Mouse (Mus musculus): ENCODE measurements around the gene Srebf2. TPM values are rescaled to one million over a fixed set of nuclear protein-coding genes. Genes with fewer than 3 reads are reported as not detected.
A peak's percentile ranks its signal among the peaks of the same experiment; 100 is the strongest.

Srebf2 gene
- polyA plus RNA-seq, 1 experiment: 410 TPM

DNA sequence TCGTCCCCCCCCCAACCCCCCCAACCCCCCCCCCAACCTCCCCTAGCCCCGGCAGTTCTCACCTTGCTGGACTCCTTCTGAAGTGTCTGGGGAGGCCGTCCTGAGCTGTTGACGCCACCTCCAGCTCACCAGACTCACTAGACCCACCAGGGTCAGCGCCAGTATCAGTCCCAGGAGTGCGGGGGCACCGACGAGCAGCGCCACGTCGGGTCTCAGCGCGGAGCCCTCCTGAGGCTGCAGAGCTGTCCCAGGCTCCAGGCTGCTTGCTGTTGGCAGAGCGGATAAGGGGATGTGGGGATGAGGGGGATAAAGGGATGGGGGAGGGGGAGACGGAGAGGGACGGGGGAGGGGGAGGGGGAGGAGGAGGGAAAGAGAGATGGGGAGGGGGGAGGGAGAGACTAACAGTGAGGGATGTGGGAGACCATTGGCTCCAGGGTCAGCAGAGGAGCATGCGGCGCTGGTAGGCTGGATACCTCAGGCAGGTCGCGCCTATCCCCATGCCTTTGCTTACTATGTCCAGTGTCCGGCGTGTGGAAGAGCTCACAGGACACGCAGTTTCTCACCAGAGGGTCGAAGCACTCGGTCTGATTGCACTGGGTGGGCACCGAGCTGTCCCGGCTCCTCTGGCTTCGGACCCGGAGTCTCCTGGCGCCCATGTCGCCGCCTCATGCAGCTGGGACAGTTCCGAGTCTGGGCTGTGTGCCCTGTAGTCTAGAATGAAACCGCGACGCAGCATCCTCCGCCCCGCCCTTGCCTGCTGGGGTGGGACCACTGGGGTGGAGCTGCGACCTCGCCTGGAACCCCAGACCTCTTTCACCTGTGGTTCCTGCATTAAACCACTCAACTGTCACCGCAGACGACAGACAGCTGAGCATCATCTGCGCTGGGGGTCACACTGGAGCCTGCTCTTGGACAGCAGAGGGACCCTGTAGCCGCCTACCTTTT lies 76.9 kb downstream of the Srebf2 start, which contains the start of gene Tnfrsf13c:
Gene Tnfrsf13c (minus strand): TSS at position 713 of the 945 bp plus-strand sequence.
- H3K27ac ChIP-seq (ENCODE audit: control insufficient read depth, insufficient read depth, low read length): no peak within 1 kb of the TSS
- H3K36me3 ChIP-seq (ENCODE audit: control insufficient read depth, insufficient read depth, low read length): no peaks in the 10 kb centered on the region
- TF ChIP-seq POLR2A (IDR thresholded peaks at IDR 0.05; ENCODE audit: control insufficient read depth, extremely low read depth, insufficient read depth, low read length, poor library complexity): no peak
- TF ChIP-seq CTCF (IDR thresholded peaks at IDR 0.05; ENCODE audit: borderline replicate concordance, control insufficient read depth, extremely low read depth, insufficient read depth, low read length, poor library complexity): no peak
- H3K4me3 ChIP-seq (ENCODE audit: control insufficient read depth, insufficient read depth, low read length): peak within 1 kb of the TSS; percentile 38
- 4% methylated on average over 44 of the region's 44 CpGs for WGBS
- H3K4me1 ChIP-seq (replicated peaks; ENCODE audit: control insufficient read depth, insufficient read depth, low read length): peaks cover 11% of the 10 kb centered on the region; the same call in 1 of the 2 replicates
- no peaks in the 10 kb centered on the region for H3K27me3 ChIP-seq (ENCODE audit: control insufficient read depth, insufficient read depth, low read length)
- DNase-seq: peak; percentile 63

GRCm38 (mm10) chr15:82224602-82225215 lies 77.7 kb downstream of the Srebf2 start:
- Histone ChIP-seq H3K27me3 (ENCODE audit: control insufficient read depth, insufficient read depth, low read length) (no peaks in the 10 kb centered on the region), H3K4me1 (replicated peaks; ENCODE audit: control insufficient read depth, insufficient read depth, low read length) (peaks cover 8% of the 10 kb centered on the region; the same call in 1 of the 2 replicates), H3K36me3 (ENCODE audit: control insufficient read depth, insufficient read depth, low read length) (no peaks in the 10 kb centered on the region), H3K4me3 (ENCODE audit: control insufficient read depth, insufficient read depth, low read length) (no peak overlapping the region), H3K27ac (ENCODE audit: control insufficient read depth, insufficient read depth, low read length) (no peak overlapping the region)
- 37% methylated on average over 7 of the region's 7 CpGs for WGBS
- no peak for DNase-seq
- TF ChIP-seq CTCF (IDR thresholded peaks at IDR 0.05; ENCODE audit: borderline replicate concordance, control insufficient read depth, extremely low read depth, insufficient read depth, low read length, poor library complexity): no peak
- TF ChIP-seq POLR2A (IDR thresholded peaks at IDR 0.05; ENCODE audit: control insufficient read depth, extremely low read depth, insufficient read depth, low read length, poor library complexity): no peak

DNA sequence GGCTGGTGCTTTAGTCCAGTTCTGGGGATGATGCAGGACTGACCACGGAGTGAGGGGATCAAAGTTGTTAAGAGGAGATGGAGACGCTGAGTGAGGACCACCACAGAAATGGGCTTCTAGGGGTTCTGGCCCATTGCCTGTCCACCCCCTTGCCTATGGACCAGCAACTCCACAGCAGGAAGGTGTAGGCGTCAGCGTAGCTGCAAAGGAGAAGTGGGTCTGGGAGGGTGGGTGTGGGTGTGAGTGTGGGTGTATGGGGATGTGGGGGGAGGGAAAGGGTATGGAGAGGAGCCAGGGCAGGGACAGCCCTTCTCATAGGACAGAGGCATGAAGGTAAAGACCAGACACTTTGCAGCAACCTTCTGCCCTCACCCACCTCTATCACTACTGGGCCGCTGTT lies 78.8 kb downstream of the Srebf2 start:
- H3K27me3 ChIP-seq (ENCODE audit: control insufficient read depth, insufficient read depth, low read length): no peaks in the 10 kb centered on the region
- H3K4me1 ChIP-seq (replicated peaks; ENCODE audit: control insufficient read depth, insufficient read depth, low read length): peaks cover 8% of the 10 kb centered on the region; the same call in 1 of the 2 replicates
- no peak overlapping the region for H3K27ac ChIP-seq (ENCODE audit: control insufficient read depth, insufficient read depth, low read length)
- TF ChIP-seq CTCF (IDR thresholded peaks at IDR 0.05; ENCODE audit: borderline replicate concordance, control insufficient read depth, extremely low read depth, insufficient read depth, low read length, poor library complexity) (no peak), POLR2A (IDR thresholded peaks at IDR 0.05; ENCODE audit: control insufficient read depth, extremely low read depth, insufficient read depth, low read length, poor library complexity) (no peak)
- DNase-seq: no peak
- no peak overlapping the region for H3K4me3 ChIP-seq (ENCODE audit: control insufficient read depth, insufficient read depth, low read length)
- no peaks in the 10 kb centered on the region for H3K36me3 ChIP-seq (ENCODE audit: control insufficient read depth, insufficient read depth, low read length)
- 81% methylated on average over 5 of the region's 5 CpGs for WGBS

GRCm38 (mm10) chr15:82229542-82230045 lies 82.6 kb downstream of the Srebf2 start:
- no peak for DNase-seq
- H3K4me3 ChIP-seq (ENCODE audit: control insufficient read depth, insufficient read depth, low read length): no peak overlapping the region
- H3K4me1 ChIP-seq (replicated peaks; ENCODE audit: control insufficient read depth, insufficient read depth, low read length): 0 out of 2 replicates have a peak, but pooled peaks cover 1% of the 10 kb centered on the region
- H3K36me3 ChIP-seq (ENCODE audit: control insufficient read depth, insufficient read depth, low read length): no peaks in the 10 kb centered on the region
- H3K27ac ChIP-seq (ENCODE audit: control insufficient read depth, insufficient read depth, low read length): no peak overlapping the region
- H3K27me3 ChIP-seq (ENCODE audit: control insufficient read depth, insufficient read depth, low read length): no peaks in the 10 kb centered on the region
- 89% methylated on average over 11 of the region's 11 CpGs for WGBS
- no peak for TF ChIP-seq CTCF (IDR thresholded peaks at IDR 0.05; ENCODE audit: borderline replicate concordance, control insufficient read depth, extremely low read depth, insufficient read depth, low read length, poor library complexity)
- TF ChIP-seq POLR2A (IDR thresholded peaks at IDR 0.05; ENCODE audit: control insufficient read depth, extremely low read depth, insufficient read depth, low read length, poor library complexity): no peak

DNA sequence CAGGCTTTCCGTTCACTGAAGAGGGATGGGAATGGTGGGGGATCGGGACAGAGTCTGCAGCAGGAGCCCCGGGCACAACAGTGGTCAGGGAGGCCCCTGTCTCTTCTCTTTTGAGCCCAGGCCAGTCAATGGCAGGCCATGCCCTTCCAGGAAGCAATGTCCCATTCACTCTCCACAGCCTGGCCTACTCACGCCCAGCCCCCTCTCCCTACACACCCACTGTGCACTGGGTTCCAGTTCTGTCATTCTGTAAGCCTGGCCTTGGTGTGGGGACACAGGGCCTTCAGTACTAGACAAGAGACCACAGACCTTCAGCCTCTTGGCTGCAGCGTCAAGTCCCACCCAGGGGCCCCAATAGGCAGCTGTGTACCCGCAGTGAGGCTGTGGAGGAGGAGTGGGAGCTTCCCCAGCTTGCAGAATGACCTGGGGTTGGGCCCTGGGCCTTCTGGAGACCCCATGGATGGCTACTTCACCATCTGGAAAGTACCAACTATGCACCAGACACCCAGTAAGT lies 83.2 kb downstream of the Srebf2 start:
- Histone ChIP-seq H3K27me3 (ENCODE audit: control insufficient read depth, insufficient read depth, low read length) (no peaks in the 10 kb centered on the region), H3K27ac (ENCODE audit: control insufficient read depth, insufficient read depth, low read length) (no peak overlapping the region), H3K4me3 (ENCODE audit: control insufficient read depth, insufficient read depth, low read length) (no peak overlapping the region), H3K4me1 (replicated peaks; ENCODE audit: control insufficient read depth, insufficient read depth, low read length) (no peaks in the 10 kb centered on the region), H3K36me3 (ENCODE audit: control insufficient read depth, insufficient read depth, low read length) (no peaks in the 10 kb centered on the region)
- DNase-seq: no peak
- TF ChIP-seq CTCF (IDR thresholded peaks at IDR 0.05; ENCODE audit: borderline replicate concordance, control insufficient read depth, extremely low read depth, insufficient read depth, low read length, poor library complexity) (no peak), POLR2A (IDR thresholded peaks at IDR 0.05; ENCODE audit: control insufficient read depth, extremely low read depth, insufficient read depth, low read length, poor library complexity) (no peak)
- 94% methylated on average over 6 of the region's 6 CpGs for WGBS

DNA sequence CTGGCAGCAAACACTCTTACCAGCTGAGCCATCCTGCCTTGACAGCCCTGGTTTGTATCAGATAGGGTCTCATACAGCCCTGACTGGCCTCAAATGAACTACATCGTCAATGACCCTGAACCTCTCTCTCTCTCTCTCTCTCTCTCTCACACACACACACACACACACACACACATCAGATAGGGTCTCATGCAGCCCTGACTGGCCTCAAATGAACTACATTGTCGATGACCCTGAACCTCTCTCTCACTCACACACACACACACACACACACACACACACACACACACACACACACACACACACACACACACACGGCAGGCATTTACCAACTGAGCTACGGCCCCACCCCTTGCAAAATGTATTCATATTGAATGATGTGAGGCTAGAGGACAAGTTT lies 84.1 kb downstream of the Srebf2 start:
- no peak overlapping the region for H3K4me3 ChIP-seq (ENCODE audit: control insufficient read depth, insufficient read depth, low read length)
- 82% methylated on average over 4 of the region's 4 CpGs for WGBS
- no peaks in the 10 kb centered on the region for H3K36me3 ChIP-seq (ENCODE audit: control insufficient read depth, insufficient read depth, low read length)
- TF ChIP-seq CTCF (IDR thresholded peaks at IDR 0.05; ENCODE audit: borderline replicate concordance, control insufficient read depth, extremely low read depth, insufficient read depth, low read length, poor library complexity) (no peak), POLR2A (IDR thresholded peaks at IDR 0.05; ENCODE audit: control insufficient read depth, extremely low read depth, insufficient read depth, low read length, poor library complexity) (no peak)
- H3K27me3 ChIP-seq (ENCODE audit: control insufficient read depth, insufficient read depth, low read length): no peaks in the 10 kb centered on the region
- no peaks in the 10 kb centered on the region for H3K4me1 ChIP-seq (replicated peaks; ENCODE audit: control insufficient read depth, insufficient read depth, low read length)
- no peak for DNase-seq
- no peak overlapping the region for H3K27ac ChIP-seq (ENCODE audit: control insufficient read depth, insufficient read depth, low read length)
